Mouse (Mus musculus): ENCODE measurements around the gene Hivep3.

DNA sequence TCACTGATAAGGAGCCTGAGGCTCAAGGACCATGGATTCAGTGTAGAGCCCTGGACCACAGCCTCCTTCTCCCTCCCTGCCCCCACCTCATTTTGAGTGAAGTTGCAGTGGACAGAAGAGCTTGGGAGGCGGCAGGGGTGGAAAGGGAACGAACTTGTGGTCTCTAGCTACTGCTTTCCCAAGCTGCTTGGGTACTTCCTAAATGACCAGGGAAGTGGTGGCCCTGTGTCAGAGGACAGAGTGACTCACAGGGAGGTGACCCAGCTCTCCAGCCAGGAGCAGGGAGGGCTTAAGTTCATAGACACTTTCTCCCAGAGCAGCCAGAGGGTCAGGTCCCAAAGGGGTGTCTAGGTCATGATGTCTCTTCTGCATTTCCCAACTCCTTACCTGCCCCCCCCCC lies 178.6 kb downstream of the Hivep3 start:
- no peak for TF ChIP-seq CTCF (IDR thresholded peaks at IDR 0.05; ENCODE audit: insufficient read depth, low read length)
- TF ChIP-seq POLR2A (IDR thresholded peaks at IDR 0.05; ENCODE audit: borderline replicate concordance, extremely low read depth, low read depth, low read length) = no peak

All from lung, adult 2 months (tissue).